Mouse (Mus musculus) CD4-positive, CD25-positive, alpha-beta regulatory T cell, adult 9 weeks (primary cell): ENCODE results near the gene Ptk7. TPM values are rescaled to one million over a fixed set of nuclear protein-coding genes. Genes with fewer than 3 reads are reported as not detected.

Source experiments
- polyA plus RNA-seq: library from polyadenylated mRNA; unstranded; fragments of 100-300 nt; shearing (Covaris generic); gene quantifications from one replicate; pipeline ENCODE4 v1.2.1, GENCODE M21; 2017

Ptk7 gene
- not detected for polyA plus RNA-seq

DNA sequence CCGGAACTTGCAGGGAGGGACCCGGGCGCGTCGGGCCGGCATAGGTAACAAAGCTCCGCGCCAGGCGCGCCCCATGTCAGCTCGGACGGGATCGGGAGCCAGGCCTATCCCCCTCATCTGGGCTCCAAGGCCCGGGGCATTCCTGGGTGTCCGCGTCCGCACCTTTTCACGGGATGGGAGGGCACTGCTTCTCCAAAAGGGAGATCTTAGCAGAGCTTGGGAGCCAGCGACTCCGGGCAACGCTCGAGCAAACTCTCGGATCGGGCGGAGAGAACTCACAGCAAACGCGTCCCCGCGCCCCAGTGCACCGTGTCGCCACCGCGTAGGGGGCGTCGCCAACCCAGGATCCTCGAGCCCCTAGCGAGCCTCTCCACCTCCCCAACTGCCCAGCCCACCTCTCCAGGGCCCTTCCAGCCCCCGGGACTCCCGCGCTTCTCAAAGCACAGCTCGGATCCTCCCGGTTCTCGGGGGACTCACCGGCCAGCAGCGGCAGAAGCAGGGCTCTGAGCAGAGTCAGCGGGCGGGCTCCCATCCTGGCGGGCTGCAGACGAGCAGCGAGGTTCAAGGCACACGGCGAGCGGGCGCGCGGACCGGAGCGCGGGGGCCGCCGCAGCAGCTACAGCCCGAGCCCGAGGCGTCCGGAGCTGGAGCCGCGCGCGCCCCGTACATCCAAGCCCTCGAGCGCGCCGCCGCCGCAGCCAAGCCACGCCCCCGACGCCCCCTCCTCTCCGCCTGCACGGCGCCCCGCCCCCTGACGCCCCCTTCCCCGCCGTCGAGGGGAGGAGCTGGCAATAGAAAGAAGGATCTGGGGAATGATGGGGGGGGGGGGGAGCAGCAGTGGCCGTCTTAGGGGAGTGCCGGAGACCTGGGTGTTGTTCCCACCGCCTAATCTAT lies at the start of gene Ptk7:
TSS of gene Ptk7 (minus strand) at position 714 of the 894 bp plus-strand sequence.

DNA sequence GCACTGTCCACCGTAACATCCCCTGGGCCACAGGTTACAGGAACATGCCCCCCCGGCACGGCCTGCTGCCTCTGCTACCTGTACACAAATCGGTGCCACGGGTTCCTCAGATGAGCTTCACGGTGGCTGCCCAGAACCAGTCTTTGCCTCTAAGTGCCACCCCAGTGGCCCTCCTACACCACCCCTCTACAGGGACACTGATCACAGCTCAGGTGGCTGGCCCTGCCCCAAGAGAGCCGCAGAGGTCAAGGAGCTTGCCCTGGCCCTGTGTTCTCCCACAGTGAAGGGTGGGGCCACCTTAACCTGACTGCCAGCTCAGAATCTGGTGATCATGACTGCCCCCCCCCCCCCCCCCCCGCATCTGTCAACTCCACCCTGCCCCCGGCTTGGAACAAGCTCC lies 49.1 kb upstream of the Ptk7 start, which contains the start of gene Mea1:
TSS of gene Mea1 (plus strand) at position 378 of the 400 bp plus-strand sequence.

DNA sequence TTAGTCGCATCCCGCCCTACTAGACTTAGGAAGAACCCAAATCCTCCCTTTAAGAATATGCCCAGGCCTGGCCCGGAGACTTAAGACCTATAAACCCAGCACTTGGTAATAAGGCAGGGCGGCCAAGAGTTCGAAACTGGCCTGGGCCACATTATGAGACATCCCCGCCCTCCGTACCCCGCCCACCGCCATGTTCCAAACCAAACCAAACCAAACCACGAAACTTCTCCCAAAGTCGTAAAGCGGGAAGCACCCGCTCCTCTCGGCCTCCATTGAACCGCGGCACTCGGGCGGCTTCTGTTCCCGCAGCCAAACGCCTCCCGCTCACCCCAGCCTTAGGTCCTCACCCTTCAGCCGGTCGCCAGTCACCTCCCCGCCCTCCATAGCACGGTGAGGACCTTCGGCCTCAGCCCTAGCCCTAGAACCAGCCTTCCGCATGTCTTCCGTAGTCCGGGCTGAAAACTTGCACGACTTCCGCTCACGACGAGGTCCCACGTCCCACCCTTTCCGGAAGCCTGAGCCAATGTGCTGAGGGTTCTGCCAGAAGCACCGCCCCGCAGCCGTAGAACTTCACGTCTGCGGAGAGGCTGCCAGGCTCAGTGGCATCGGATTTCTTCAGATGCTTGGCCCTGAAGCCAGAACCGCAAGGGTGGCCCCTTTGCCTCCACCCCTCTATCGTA lies 44.7 kb upstream of the Ptk7 start, which contains the start of gene Rrp36:
TSS of gene Rrp36 (minus strand) at position 503 of the 680 bp plus-strand sequence.

DNA sequence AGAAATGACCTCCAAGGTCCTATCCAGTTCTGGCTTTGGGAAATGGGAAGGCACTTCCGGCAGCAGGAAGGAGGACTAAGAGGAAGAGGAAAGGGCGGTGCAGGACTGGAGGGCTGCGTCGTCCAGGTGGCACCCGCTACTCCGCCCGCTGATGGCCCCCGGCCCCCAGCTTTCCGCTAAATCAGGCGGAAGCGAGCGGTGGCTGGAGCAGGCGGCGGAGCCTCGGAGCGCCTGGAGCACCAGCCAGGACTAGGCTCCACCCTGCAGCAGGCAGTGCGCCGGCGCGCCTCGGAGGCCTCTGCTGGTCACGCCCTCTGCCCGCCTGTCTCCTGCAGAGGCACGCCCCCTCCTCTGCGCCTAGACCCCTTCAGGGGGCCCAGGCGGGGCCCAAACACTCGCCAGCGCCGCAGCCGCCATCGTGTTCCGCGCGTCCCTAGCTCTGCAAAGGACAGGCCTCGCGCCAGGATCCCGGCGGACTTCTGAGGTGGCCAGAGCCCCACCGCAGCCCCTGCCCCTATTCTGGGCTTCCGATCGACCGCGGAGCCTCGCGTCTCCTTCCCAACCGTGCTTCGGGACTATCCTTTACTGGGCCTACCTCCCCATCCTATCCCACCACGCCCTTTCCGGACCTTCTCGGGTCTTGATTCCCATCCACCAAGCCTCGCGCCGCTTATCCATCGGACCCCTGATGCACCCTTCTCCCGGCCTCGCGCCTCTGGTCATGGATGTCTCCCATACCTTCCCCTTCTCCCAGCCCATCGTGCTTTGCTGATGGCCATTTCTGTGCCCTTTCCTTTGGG lies 21.1 kb upstream of the Ptk7 start, which contains the start of gene Cul7:
TSS of gene Cul7 (plus strand) at position 106 of the 800 bp plus-strand sequence.

DNA sequence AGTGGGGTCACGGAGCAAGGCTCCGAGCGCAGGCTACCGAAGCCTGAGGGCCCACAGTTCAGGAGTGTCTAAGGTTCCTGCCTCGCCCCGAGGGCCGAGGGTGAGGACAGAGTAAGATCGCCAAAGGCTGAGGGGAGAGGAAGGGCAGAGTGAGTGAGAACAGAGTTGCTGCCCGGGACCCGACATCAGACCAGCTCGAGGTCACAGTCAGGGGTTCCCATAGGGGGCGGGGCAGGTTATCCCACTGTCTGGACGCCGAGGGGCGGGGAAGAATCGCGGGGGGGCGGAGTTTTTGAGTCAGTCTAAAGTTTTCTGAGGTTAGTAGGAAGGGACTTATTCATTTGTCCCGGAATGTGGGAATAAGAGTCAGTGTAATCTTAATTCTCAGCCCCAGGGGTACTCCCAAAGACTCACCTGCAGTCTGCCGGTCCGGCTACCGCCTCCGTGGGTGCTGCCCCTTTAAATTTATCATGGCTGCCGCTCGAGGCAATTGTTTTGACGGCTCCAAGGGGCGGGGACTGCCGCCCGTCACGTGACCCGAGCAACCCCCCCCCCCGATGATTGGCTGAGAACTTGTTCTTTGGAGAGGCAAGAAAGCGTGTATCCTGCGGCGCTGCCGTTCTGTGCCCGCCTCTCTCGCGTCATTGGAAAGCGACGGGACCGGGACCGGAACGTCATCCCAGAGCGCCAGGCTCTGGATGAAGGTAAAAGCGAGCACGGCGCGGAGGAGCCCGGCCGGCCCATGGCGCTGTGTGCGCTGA lies 16.4 kb upstream of the Ptk7 start, which contains the start of the genes Klc4 and Mrpl2:
TSS of gene Klc4 (minus strand) at position 462 of the 761 bp plus-strand sequence.
TSS of gene Mrpl2 (plus strand) at position 669 of the 761 bp plus-strand sequence.

DNA sequence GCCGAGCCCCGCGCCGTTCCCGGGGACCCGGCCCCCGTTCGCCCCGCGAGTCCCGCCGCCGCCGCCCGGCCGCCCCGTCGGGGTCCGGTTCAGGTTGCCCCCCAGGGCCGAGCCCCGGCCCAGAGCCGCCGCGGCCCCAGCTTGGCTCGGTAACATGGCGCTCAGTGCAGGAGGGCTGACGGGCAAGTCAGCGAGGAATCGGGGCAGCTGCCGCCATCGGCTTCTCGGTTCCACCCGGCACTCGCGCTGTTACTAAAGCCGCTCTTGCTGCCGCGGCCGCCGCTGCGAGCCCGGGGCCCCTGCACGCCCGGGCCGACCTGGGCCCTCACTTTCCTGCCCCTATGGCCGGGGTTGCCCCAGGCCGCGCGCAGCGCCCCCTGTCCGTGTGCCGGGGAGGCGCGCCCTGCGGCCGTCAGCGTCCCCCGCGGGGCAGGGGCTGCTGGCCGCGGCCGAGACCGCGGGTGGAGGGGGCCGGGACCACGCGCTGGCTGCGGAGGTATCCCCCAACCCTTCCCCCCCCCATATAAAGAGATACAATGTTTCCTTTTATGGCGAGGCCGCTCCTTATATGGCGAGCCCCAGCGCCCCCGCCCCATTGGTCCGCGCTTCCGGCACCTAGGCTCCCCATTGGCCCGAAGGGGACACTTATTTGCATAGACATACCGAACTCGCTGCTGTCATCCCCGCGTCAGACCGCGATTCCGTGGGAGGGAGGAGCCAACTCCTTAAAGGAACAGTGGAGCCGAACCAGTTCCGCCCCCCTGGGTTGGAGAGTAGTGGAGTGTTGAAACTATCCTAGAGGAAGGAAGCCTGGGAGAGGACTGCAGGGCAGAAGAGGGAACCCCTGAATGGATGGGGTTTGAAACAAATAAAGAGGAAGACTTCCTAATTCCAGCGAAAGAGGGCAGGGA lies 73.4 kb downstream of the Ptk7 start, which contains the start of gene Srf:
TSS of gene Srf (minus strand) at position 503 of the 911 bp plus-strand sequence.

DNA sequence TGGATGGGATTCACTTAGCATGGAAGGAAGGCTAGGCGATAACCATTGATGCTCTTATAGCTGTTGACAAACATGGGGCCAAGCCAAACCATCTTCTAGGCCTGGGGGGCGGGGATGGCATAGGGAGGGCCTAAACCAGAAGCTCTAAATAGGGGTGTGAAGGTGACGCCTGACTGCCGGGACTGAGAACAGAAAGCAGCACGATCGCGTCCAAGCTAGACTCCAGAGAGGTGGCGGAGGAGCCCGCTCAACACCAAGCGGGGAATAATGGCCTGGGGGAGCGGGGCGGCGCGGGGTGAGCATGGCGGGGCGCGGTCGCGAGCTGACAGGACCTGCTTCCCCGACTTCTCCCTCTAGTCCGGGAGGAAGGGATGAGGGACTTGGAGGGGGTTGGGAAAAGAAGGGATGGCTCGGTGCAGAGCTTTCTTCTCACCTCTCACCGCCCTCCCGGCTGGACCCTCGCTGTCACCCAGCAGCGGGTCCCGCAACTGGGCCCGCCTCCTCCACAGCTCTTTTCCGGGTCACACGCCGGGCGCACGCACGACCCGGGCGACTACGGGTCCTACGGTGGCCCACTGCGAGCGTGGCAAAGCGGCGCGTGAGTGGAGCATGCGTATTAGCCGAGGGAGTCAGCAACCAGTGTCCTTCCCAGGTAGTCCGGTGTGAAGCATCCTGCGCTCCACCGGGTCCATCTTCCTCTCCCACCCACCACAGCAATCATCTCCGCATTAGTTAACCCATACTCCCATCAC lies 83.3 kb downstream of the Ptk7 start, which contains the start of gene Cul9:
TSS of gene Cul9 (minus strand) at position 576 of the 752 bp plus-strand sequence.

Other genes with a start within 250 kb of the Ptk7 start
- gene Zfp318, start 245.8 kb downstream of the Ptk7 start, polyA plus RNA-seq: 1.6 TPM
- not detected for gene Crip3, start 200.6 kb downstream of the Ptk7 start, polyA plus RNA-seq
- gene Slc22a7, start 191.0 kb downstream of the Ptk7 start, polyA plus RNA-seq: not detected
- 0.31 TPM for gene Ttbk1, start 141.8 kb downstream of the Ptk7 start, polyA plus RNA-seq
- gene Dnph1, start 132.8 kb downstream of the Ptk7 start, polyA plus RNA-seq: 6.6 TPM
- 10.7 TPM for gene Cul9, start 83.1 kb downstream of the Ptk7 start, polyA plus RNA-seq
- gene Srf, start 73.3 kb downstream of the Ptk7 start, polyA plus RNA-seq: 2.2 TPM
- 28.2 TPM for gene Klc4, start 16.5 kb upstream of the Ptk7 start, polyA plus RNA-seq
- gene Mrpl2, start 16.7 kb upstream of the Ptk7 start, polyA plus RNA-seq: 81.5 TPM
- 10.1 TPM for gene Cul7, start 20.8 kb upstream of the Ptk7 start, polyA plus RNA-seq
- 79.3 TPM for gene Rrp36, start 44.8 kb upstream of the Ptk7 start, polyA plus RNA-seq
- gene Mea1, start 49.3 kb upstream of the Ptk7 start, polyA plus RNA-seq: 182 TPM
- 91.9 TPM for gene Klhdc3, start 51.4 kb upstream of the Ptk7 start, polyA plus RNA-seq
- 51.8 TPM for gene Ppp2r5d, start 75.6 kb upstream of the Ptk7 start, polyA plus RNA-seq
- gene Pex6, start 82.0 kb upstream of the Ptk7 start, polyA plus RNA-seq: 2.9 TPM
- 0.61 TPM for gene Gnmt, start 99.7 kb upstream of the Ptk7 start, polyA plus RNA-seq
- gene Cnpy3, start 122.7 kb upstream of the Ptk7 start, polyA plus RNA-seq: 58.4 TPM
- not detected for gene Ptcra, start 134.2 kb upstream of the Ptk7 start, polyA plus RNA-seq
- 38.6 TPM for gene 2310039H08Rik, start 143.1 kb upstream of the Ptk7 start, polyA plus RNA-seq
- 181 TPM for gene Rpl7l1, start 153.2 kb upstream of the Ptk7 start, polyA plus RNA-seq
- gene Bicral, start 229.0 kb upstream of the Ptk7 start, polyA plus RNA-seq: 16.8 TPM